Mouse (Mus musculus): ENCODE measurements at regions not wholly inside any gene's neighbourhood (a gene's known extent, or its start where the extent isn't known, plus 50 kb on each side); places are given as distances from the start of the nearest gene placed in this dataset.

DNA sequence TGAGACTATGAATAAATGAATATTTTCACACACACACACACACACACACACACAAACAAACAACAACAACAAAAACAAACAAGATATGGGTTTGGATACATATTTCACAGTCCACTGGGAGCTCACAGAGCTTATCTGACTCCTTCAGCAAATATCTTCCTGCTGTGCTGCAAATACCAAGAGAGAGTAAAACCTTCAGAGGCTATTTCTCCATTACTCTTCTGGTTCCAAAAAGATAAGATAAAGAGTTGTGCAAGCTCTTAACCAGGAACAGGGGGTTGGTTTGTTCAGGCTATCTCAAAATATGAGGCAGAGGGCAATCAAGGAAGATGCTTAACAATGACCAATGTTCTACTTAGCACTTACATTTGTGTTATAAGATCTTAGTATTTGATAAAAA is 416.1 kb upstream of the Nrp1 start:
- H3K4me1 ChIP-seq = peaks cover 25% of the 10 kb centered on the region
- H3K4me3 ChIP-seq = no peak overlapping the region
- H3K9me3 ChIP-seq = no peaks in the 10 kb centered on the region
- no peak for DNase-seq (ENCODE audit: extremely low spot score, low spot score)
- H3K27ac ChIP-seq = no peak overlapping the region
- no peaks in the 10 kb centered on the region for H3K36me3 ChIP-seq (replicated peaks)
- peaks cover 11% of the 10 kb centered on the region; the same call in 1 of the 2 replicates for H3K27me3 ChIP-seq (ENCODE audit: poor library complexity, severe bottlenecking)

DNA sequence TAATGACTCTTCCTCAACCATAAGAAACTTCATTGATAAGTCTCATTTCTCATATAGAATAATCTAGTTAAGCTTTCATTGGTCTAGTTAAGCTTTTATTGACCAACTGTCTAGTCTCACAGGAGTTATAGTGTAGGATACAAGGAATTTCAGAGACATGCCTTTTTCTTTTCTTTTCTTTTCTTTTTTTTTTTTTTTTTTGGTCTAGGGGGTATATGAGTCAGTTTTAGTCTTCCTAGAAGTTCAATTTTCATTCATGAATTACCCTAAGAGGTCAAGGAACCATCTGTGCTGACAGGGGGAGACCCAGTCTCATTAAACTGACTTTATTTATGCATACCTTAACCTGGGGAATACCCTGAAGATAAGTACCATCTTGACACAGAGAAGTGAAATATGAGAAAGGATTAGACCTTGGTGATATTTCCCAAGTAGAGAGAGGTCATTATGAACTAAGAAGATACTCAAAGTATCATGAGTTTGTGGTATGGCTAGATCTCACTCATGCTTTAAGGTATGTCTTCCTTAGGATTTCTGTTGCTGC is 413.4 kb upstream of the Nrp1 start:
- Histone ChIP-seq H3K27ac (no peak overlapping the region), H3K4me1 (peaks cover 7% of the 10 kb centered on the region), H3K9me3 (no peaks in the 10 kb centered on the region), H3K27me3 (ENCODE audit: poor library complexity, severe bottlenecking) (peaks cover 6% of the 10 kb centered on the region; the same call in 1 of the 2 replicates), H3K36me3 (replicated peaks) (no peaks in the 10 kb centered on the region), H3K4me3 (no peak overlapping the region)
- DNase-seq (ENCODE audit: extremely low spot score, low spot score) = no peak

DNA sequence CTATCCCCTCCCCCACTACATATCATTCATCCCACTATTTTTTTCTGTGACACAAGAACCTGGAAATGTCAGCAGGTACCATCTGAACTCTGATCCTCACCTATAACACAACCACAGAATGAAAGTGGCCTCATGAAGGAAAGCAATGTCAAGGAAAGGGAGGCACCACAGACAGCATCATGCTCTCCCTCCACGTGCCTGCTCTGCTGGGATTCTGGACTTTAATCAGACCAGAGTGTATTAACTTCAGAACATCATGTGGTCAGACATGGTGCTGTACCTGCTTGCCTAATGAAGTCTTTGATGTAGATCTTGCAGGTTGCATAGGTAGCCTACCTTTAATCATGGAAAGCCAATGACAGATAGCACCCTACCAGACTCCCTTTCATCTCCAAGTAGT is 400.8 kb upstream of the Nrp1 start:
- H3K36me3 ChIP-seq (replicated peaks) = no peaks in the 10 kb centered on the region
- H3K27ac ChIP-seq = no peak overlapping the region
- WGBS = 81% methylated on average over 1 of the region's 1 CpGs
- no peaks in the 10 kb centered on the region for H3K9me3 ChIP-seq
- no peak overlapping the region for H3K4me3 ChIP-seq
- H3K4me1 ChIP-seq = peaks cover 9% of the 10 kb centered on the region
- no peaks in the 10 kb centered on the region for H3K27me3 ChIP-seq (ENCODE audit: poor library complexity, severe bottlenecking)
- DNase-seq (ENCODE audit: extremely low spot score, low spot score) = no peak

DNA sequence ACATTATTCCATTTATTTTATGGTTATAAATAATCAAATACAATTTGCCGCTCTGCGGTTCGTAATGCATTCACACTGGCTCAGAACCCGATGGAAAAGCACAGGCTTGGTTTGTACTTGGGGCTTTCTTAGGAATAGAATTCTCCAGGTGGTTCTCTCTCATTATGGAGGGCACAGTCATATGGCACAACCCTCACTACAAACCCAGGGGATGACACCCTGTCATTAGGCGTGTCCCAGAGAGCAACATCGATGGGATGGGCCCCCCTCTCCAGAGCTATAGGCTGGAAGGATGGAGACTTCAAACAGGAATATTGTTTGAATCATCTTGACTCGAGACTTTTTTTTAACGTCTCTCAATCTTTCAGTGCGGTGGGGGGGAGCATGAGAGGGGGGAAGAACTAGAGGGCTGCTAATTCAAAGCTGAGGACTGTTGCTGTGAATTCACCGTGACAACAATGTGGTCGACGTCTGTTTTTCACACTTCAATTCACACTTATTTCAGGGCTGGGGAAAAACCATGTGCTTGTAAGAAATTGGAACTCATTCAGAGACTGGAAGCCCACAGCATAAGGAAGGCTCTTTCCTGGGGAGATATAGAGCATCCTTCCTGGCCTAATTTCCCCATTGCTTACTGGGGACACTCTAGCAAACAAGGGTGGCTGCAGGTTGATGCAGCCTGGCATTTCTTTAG is 399.9 kb upstream of the Nrp1 start:
- DNase-seq (ENCODE audit: extremely low spot score, low spot score) = no peak
- 73% methylated on average over 12 of the region's 12 CpGs for WGBS
- H3K27ac ChIP-seq = no peak overlapping the region
- peaks cover 9% of the 10 kb centered on the region for H3K4me1 ChIP-seq
- no peaks in the 10 kb centered on the region for H3K36me3 ChIP-seq (replicated peaks)
- no peak overlapping the region for H3K4me3 ChIP-seq
- no peaks in the 10 kb centered on the region for H3K9me3 ChIP-seq
- H3K27me3 ChIP-seq (ENCODE audit: poor library complexity, severe bottlenecking) = no peaks in the 10 kb centered on the region

DNA sequence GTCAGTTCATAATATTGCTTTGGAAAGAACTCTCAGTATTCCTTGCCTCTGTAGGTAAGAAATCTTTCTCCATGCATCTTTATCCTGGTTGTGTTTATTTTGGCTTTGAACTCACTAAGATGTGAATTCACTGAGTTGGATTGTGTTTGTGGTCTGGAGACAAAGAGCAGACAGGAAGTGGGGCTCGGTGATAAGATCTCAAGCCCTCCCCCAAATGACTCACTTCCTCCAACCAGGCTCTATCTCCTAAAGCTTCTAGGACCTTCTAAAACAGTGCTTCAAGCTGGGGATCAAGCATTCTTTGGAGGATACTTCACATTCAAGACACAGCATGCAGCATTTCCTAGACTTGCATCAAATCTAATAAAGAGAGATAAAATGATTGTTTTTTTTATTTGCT is 395.5 kb upstream of the Nrp1 start:
- Histone ChIP-seq H3K9me3 (no peaks in the 10 kb centered on the region), H3K4me1 (peaks cover 9% of the 10 kb centered on the region), H3K36me3 (replicated peaks) (no peaks in the 10 kb centered on the region), H3K27ac (no peak overlapping the region), H3K4me3 (no peak overlapping the region), H3K27me3 (ENCODE audit: poor library complexity, severe bottlenecking) (no peaks in the 10 kb centered on the region)
- no peak for DNase-seq (ENCODE audit: extremely low spot score, low spot score)
- WGBS = 92% methylated on average over 1 of the region's 1 CpGs

DNA sequence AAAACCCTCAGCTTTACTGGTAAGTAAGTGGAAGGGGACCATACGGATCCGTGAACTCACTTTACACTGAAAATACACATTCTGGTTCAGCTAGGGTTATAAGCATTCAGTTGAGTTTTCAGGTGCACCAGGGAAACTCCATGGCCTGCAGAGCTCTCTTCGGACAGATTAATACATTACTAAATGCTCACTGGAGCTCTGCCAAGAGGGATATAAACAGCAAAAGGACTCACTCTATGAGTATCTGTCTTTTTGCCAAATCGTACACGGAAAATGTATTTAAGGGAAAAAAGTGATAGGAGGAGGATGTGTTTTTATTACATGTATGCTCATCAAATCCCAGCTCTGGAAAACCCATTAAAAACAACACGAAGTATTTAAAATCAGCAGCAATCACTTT is 394.8 kb upstream of the Nrp1 start:
- Histone ChIP-seq H3K27me3 (ENCODE audit: poor library complexity, severe bottlenecking) (no peaks in the 10 kb centered on the region), H3K27ac (no peak overlapping the region), H3K4me3 (no peak overlapping the region), H3K36me3 (replicated peaks) (no peaks in the 10 kb centered on the region), H3K4me1 (peaks cover 5% of the 10 kb centered on the region), H3K9me3 (no peaks in the 10 kb centered on the region)
- 93% methylated on average over 6 of the region's 6 CpGs for WGBS
- DNase-seq (ENCODE audit: extremely low spot score, low spot score) = no peak

DNA sequence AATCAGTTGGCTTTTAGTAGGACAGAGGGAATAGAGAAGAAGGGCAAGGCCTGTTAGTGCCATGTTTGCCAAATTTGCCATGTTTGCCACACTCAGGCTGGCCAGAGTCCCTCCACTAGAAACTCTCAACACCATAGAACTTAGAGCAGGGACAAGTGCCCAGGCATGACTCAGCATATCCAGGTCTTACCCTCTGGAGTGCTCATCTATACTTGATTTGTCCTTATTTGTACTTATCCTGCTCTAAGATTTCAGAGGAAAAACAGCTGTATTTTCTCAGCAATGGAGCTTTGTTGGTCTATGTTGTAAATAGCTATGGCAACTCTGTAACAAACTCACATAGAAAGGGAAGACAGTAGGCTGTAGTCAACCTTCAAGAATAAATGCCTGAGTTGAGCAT is 393.6 kb upstream of the Nrp1 start:
- H3K27me3 ChIP-seq (ENCODE audit: poor library complexity, severe bottlenecking) = no peaks in the 10 kb centered on the region
- no peak overlapping the region for H3K27ac ChIP-seq
- no peaks in the 10 kb centered on the region for H3K9me3 ChIP-seq
- H3K4me3 ChIP-seq = no peak overlapping the region
- no peaks in the 10 kb centered on the region for H3K36me3 ChIP-seq (replicated peaks)
- DNase-seq (ENCODE audit: extremely low spot score, low spot score) = no peak
- H3K4me1 ChIP-seq = no peaks in the 10 kb centered on the region

DNA sequence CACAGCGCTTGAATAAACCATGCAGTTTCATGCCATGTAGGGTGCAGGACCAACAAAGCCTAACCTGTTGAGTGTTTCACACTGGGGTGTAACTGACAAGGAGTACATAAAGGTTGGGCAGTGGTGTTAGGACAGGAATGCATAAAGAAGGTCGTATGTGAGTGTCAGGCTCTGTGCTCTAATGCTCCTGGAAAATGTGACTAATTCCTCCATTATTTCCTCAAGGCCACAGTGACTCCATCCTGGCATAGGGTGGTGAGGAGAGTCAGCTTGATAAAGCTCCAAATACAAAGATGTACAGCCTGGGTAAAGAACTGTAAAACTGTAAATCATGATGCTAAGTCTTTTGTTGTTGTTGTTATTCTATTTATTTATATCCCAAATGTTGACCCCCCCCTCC is 393.1 kb upstream of the Nrp1 start:
- no peaks in the 10 kb centered on the region for H3K4me1 ChIP-seq
- no peak overlapping the region for H3K4me3 ChIP-seq
- H3K27ac ChIP-seq = no peak overlapping the region
- no peak for DNase-seq (ENCODE audit: extremely low spot score, low spot score)
- H3K27me3 ChIP-seq (ENCODE audit: poor library complexity, severe bottlenecking) = no peaks in the 10 kb centered on the region
- 72% methylated on average over 2 of the region's 2 CpGs for WGBS
- no peaks in the 10 kb centered on the region for H3K36me3 ChIP-seq (replicated peaks)
- no peaks in the 10 kb centered on the region for H3K9me3 ChIP-seq

DNA sequence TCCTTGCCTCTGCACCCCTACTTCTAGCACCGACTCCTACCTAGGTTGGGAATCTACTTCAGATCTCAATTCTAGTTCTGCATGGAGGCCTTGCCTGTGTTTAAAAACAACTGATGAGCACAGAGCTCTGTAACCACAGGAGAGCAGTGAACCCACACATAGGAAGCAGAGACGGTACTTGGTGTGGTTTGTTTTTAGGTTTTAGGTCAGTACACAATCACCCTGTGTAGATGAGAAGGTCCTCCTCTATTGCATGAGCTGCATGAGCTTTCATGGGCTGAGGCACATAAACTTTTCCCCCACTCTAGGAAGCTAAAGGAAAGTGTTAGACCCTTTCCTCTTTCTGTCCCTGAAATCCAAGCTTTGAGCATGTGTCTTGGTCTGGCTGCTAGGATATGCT is 390.4 kb upstream of the Nrp1 start:
- Histone ChIP-seq H3K4me1 (0 out of 2 replicates have a peak, but pooled peaks cover 6% of the 10 kb centered on the region), H3K27ac (no peak overlapping the region), H3K27me3 (ENCODE audit: poor library complexity, severe bottlenecking) (no peaks in the 10 kb centered on the region), H3K4me3 (no peak overlapping the region), H3K36me3 (replicated peaks) (no peaks in the 10 kb centered on the region), H3K9me3 (no peaks in the 10 kb centered on the region)
- 94% methylated on average over 2 of the region's 2 CpGs for WGBS
- DNase-seq (ENCODE audit: extremely low spot score, low spot score) = no peak

DNA sequence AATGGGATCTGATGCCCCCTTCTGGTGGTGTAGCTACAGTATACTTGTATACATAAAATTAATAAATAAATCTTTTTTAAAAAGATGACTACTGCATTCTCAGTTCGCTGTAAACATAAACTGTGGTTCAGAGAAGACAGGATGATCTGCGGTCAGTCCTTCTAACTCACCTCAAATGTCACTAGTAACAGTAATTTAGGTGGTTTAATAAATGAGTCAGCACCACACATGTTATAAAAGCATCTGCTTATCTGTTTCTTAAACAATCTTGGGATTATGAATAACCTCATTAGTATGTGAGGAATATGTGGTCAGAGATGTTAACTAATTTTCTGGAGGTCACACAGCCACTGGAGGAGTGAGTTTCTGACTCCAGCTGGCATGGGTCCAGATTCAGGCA is 385.2 kb upstream of the Nrp1 start:
- 97% methylated on average over 2 of the region's 2 CpGs for WGBS
- H3K9me3 ChIP-seq = no peaks in the 10 kb centered on the region
- DNase-seq (ENCODE audit: extremely low spot score, low spot score) = no peak
- H3K36me3 ChIP-seq (replicated peaks) = no peaks in the 10 kb centered on the region
- no peak overlapping the region for H3K27ac ChIP-seq
- H3K4me3 ChIP-seq = no peak overlapping the region
- H3K4me1 ChIP-seq = peaks cover 11% of the 10 kb centered on the region; the same call in 1 of the 2 replicates
- no peaks in the 10 kb centered on the region for H3K27me3 ChIP-seq (ENCODE audit: poor library complexity, severe bottlenecking)

DNA sequence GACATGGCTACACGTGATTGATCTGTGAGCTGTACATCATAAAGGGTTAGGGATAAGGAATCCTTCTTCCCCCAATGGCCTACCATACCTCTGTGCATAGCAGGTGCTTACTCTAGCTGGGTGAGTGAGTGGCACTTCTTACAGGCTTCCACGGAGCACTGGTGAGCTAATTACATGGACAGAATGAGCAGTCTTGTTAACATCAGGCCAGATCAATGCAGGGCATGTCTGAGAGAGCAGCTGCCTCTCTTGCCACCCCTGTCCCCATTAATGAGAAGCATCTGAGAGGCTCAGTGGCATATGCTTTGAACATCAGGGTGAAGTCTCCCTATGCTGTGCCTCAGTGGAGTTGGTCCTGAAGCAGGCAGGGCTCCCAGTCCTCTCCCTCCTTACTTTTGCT is 380.7 kb upstream of the Nrp1 start:
- no peak for DNase-seq (ENCODE audit: extremely low spot score, low spot score)
- H3K27ac ChIP-seq = 0 out of 2 replicates have a peak overlapping the region, but pooled peaks have one; percentile 1
- H3K36me3 ChIP-seq (replicated peaks) = no peaks in the 10 kb centered on the region
- WGBS = 76% methylated on average over 2 of the region's 2 CpGs
- no peaks in the 10 kb centered on the region for H3K27me3 ChIP-seq (ENCODE audit: poor library complexity, severe bottlenecking)
- no peaks in the 10 kb centered on the region for H3K9me3 ChIP-seq
- peaks cover 14% of the 10 kb centered on the region for H3K4me1 ChIP-seq
- H3K4me3 ChIP-seq = no peak overlapping the region

DNA sequence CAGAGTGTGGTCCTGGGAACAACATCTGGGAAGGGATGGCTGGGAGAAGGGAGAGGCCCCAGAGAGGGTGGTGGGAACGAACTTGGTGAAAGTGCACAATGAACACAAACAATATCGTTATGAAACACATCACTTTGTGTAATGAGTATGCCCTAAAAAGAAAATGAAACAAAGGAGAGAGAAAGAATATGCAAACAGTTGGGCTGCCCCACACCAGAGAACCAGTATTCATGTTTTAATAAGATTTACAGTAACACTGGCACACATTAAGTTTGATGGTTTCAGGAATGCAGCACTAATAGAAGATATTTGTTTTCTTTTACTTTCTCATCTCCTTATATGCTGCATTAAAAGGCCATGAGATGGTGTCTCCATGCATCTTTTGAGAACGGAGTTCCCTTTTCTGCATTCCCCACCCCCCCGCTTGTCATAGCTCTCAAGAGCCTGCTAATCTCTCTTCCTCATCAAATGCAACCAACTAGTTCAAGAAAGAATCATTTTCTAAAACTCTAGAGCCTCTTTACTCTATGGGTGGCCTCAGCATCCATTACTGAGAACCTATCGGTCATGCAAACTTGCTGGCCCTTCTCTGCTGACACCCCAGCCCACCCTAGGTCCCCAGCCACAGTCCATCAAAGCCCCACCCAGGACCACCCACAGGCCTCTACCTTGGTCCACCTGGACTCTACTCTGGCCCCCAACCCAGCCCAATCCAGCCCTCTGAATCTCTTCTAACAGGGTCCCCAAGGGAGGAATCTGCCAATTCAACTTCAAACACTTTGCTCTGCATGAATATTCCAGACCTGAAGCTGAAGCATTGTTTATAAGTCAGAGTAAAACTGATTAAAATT is 379.0 kb upstream of the Nrp1 start:
- peaks cover 14% of the 10 kb centered on the region for H3K4me1 ChIP-seq
- no peaks in the 10 kb centered on the region for H3K27me3 ChIP-seq (ENCODE audit: poor library complexity, severe bottlenecking)
- no peak for DNase-seq (ENCODE audit: extremely low spot score, low spot score)
- H3K4me3 ChIP-seq = no peak overlapping the region
- H3K36me3 ChIP-seq (replicated peaks) = no peaks in the 10 kb centered on the region
- H3K27ac ChIP-seq = no peak overlapping the region
- H3K9me3 ChIP-seq = no peaks in the 10 kb centered on the region
- 86% methylated on average over 5 of the region's 5 CpGs for WGBS

DNA sequence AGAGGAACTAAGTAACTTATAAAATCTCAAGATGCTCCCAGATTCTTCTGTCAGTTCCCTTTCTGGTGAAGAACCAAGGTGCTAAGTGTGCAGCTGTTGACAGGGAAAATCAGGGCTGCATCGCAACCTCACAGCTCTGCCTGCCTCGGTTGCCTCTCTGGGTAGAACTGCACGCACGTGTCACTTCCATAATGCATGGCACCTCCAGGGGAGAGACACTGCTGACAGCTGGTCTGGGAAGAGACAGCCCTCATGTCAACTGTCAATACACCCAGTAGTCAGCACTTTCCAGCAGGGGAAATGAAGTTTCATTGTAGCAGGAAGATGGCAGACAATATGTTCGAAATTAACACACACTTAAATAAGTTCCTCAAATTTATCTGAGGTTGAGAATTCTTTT is 376.2 kb upstream of the Nrp1 start:
- Histone ChIP-seq H3K27ac (no peak overlapping the region), H3K9me3 (no peaks in the 10 kb centered on the region), H3K4me1 (peaks cover 16% of the 10 kb centered on the region), H3K4me3 (no peak overlapping the region), H3K27me3 (ENCODE audit: poor library complexity, severe bottlenecking) (no peaks in the 10 kb centered on the region), H3K36me3 (replicated peaks) (no peaks in the 10 kb centered on the region)
- no peak for DNase-seq (ENCODE audit: extremely low spot score, low spot score)
- WGBS = 88% methylated on average over 5 of the region's 5 CpGs

Data from forebrain, embryonic 10.5 days (tissue).